Mouse (Mus musculus) testis, adult 2 months (tissue): ENCODE measurements at regions not wholly inside any gene's neighbourhood (a gene's known extent, or its start where the extent isn't known, plus 50 kb on each side); places are given as distances from the start of the nearest gene placed in this dataset.

Source experiments
- CTCF ChIP-seq: fragments of 200-500 bp; IDR thresholded peaks from 2 replicates; pipeline ENCODE4 v1.5.1; 2012; ENCODE audit warnings: low read depth, mild to moderate bottlenecking, inconsistent platforms, low read length, moderate library complexity; ENCODE audit not compliant: control insufficient read depth, insufficient read depth, insufficient replicate concordance
- POLR2A ChIP-seq: fragments of 200-500 bp; IDR thresholded peaks from 2 replicates; pipeline ENCODE4 v1.6.1; 2012; ENCODE audit warnings: low read depth, mild to moderate bottlenecking, inconsistent platforms, low read length, moderate library complexity; ENCODE audit not compliant: control insufficient read depth

DNA sequence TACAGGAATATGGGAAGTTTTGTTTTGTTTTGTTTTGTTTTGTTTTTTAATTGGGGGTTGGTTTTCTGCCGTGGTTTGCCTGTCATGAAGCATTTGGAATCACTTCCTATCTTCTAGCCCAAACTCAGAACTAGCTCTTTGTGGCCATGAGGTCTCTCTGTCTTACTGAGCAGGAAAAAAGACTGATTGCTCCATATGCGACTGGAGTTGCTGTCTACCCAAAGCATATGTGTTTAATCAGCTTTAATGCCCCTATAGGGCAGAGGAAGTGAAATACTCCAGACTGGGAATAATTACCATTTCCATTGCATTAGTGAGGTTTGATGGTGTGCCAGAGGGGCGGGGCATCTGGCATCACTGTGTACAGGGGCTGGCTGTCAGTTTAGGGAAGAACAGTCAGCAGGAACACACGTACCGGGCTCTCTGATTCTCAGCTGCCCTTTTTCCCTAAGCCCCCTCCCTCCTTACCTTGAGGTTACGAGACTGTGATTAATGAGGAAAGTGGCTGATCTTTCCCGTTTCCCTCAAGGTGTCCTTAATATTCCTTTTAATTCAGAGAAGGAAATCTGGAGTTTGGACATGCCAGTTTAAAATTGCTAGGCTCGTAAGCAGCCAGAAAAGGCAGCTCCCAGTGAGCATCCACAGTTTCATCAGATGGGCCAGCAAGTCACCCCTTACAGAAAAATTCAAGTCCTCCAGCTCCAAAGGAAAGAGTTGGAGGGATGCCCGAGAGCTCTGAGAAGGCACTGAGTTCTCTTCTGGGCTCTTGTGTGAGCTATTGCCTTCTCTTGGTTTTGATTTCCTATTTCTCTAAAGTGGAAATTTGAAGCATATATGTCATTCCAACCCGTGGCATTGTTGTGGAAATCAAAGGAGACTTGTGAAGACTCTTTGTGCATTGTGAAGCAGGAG is 2482.1 kb upstream of the 5930422O12Rik start:
- no peak for TF ChIP-seq POLR2A
- no peak for TF ChIP-seq CTCF
